Mouse (Mus musculus) hindbrain, postnatal 0 days (tissue): ENCODE results near the gene Degs1. TPM values are rescaled to one million over a fixed set of nuclear protein-coding genes. Genes with fewer than 3 reads are reported as not detected.
A peak's percentile ranks its signal among the peaks of the same experiment; 100 is the strongest.

Experiments used
- ATAC-seq: fragments of 200-750 bp; cut with Nextera tagmentation; 2 replicates; pipeline ENCODE4 v1.8.0; 2017; ENCODE audit warnings: mild to moderate bottlenecking, moderate TSS enrichment, moderate library complexity
- DNase-seq: peaks from one replicate; pipeline ENCODE4 v3.0.0-alpha.2; 2015; ENCODE audit warnings: low spot score
- H3K27ac ChIP-seq: fragments of 300-500 bp; sonication (generic); 2 replicates; pipeline ENCODE4 v1.5.1; 2014; ENCODE audit warnings: mild to moderate bottlenecking
- H3K27me3 ChIP-seq: fragments of 300-500 bp; sonication (generic); 2 replicates; pipeline ENCODE4 v1.6.1; 2014; ENCODE audit warnings: low read length, mixed read lengths; ENCODE audit not compliant: insufficient read depth
- H3K36me3 ChIP-seq: fragments of 300-500 bp; sonication (generic); 2 replicates; pipeline ENCODE4 v1.6.1; 2014; ENCODE audit warnings: low read length, mixed read lengths; ENCODE audit not compliant: insufficient read depth
- H3K4me1 ChIP-seq: fragments of 300-500 bp; sonication (generic); 2 replicates; pipeline ENCODE4 v1.6.1; 2014; ENCODE audit warnings: antibody characterized with exemption, low read length, mixed read lengths; ENCODE audit not compliant: insufficient read depth
- H3K4me2 ChIP-seq: fragments of 300-500 bp; sonication (generic); 2 replicates; pipeline ENCODE4 v1.6.1; 2014; ENCODE audit warnings: low read depth, mild to moderate bottlenecking, low read length, moderate library complexity, mixed read lengths
- H3K4me3 ChIP-seq: fragments of 300-500 bp; sonication (generic); 2 replicates; pipeline ENCODE4 v1.5.1; 2014; ENCODE audit warnings: low read length
- H3K9ac ChIP-seq: fragments of 300-500 bp; sonication (generic); replicated peaks from 2 replicates; pipeline ENCODE4 v1.6.1; 2014; ENCODE audit warnings: mild to moderate bottlenecking, low read length, moderate library complexity, mixed read lengths
- H3K9me3 ChIP-seq: fragments of 300-500 bp; sonication (generic); 2 replicates; pipeline ENCODE4 v1.6.1; 2016; ENCODE audit warnings: low read length, mixed read lengths
- CTCF ChIP-seq: IDR thresholded peaks from 2 replicates; pipeline ENCODE4 v1.5.1; 2016; ENCODE audit warnings: antibody characterized with exemption, control low read depth, low read depth
- WGBS: fragments of 180-500 bp; shearing (Covaris S2); extraction: QIAGEN DNeasy Blood & Tissue Kit; methylation state at CpG from one replicate; pipeline ENCODE4 v1.1.7; 2014; 5-methylcytosine and 5-hydroxymethylcytosine counted together
- polyA plus RNA-seq: library from polyadenylated mRNA; unstranded; fragments of >200 nt; fragmentation: Nextera tagmentation; extraction: Ambion mirVana; gene quantifications from 2 replicates; pipeline ENCODE4 v1.2.1, GENCODE M21; 2015
- total RNA-seq: library from RNA; depleted of rRNA; stranded (reverse); fragments of >200 nt; gene quantifications from 2 replicates; pipeline ENCODE4 v1.2.3, GENCODE M21; 2014; rRNA removed

The Degs1 gene
- total and polyA plus RNA-seq, 2 experiments from 2014 or later, result 101 to 135 TPM

- DNase-seq (peak; percentile 49), ATAC-seq (no peak)
- H3K36me3 ChIP-seq, result no peaks in the 10 kb centered on the region
- no peak overlapping the region for H3K9ac ChIP-seq
- no peak overlapping the region for H3K4me3 ChIP-seq
- no peak overlapping the region for H3K4me2 ChIP-seq
- H3K4me1 ChIP-seq, result no peaks in the 10 kb centered on the region
- no peak for TF ChIP-seq CTCF
- no peaks in the 10 kb centered on the region for H3K9me3 ChIP-seq
- WGBS, result 71% methylated on average over 1 of the region's 1 CpGs
- no peak overlapping the region for H3K27ac ChIP-seq
- H3K27me3 ChIP-seq, result no peaks in the 10 kb centered on the region
These were observed 45.2 kb downstream of the Degs1 start for GRCm38 (mm10) chr1:182237386-182237785.

- no peak for DNase-seq
- Histone ChIP-seq H3K4me2 (no peak overlapping the region), H3K4me1 (no peaks in the 10 kb centered on the region), H3K9ac (no peak overlapping the region), H3K9me3 (no peaks in the 10 kb centered on the region), H3K4me3 (no peak overlapping the region), H3K27ac (no peak overlapping the region), H3K36me3 (no peaks in the 10 kb centered on the region), H3K27me3 (no peaks in the 10 kb centered on the region)
- no peak for ATAC-seq
- TF ChIP-seq CTCF, result no peak
- WGBS, result 91% methylated on average over 4 of the region's 4 CpGs
These were observed 47.4 kb downstream of the Degs1 start for GRCm38 (mm10) chr1:182235174-182235573.

- Histone ChIP-seq H3K27me3 (no peaks in the 10 kb centered on the region), H3K9me3 (no peaks in the 10 kb centered on the region), H3K9ac (no peak overlapping the region), H3K4me3 (no peak overlapping the region), H3K4me2 (no peak overlapping the region), H3K4me1 (no peaks in the 10 kb centered on the region), H3K36me3 (no peaks in the 10 kb centered on the region), H3K27ac (no peak overlapping the region)
- 86% methylated on average over 4 of the region's 4 CpGs for WGBS
- no peak for ATAC-seq
- DNase-seq, result no peak
- no peak for TF ChIP-seq CTCF
These were observed 53.2 kb downstream of the Degs1 start for GRCm38 (mm10) chr1:182229381-182229780.

GRCm38 (mm10) chr1:182227141-182227963 lies 55.3 kb downstream of the Degs1 start:
- Histone ChIP-seq H3K4me3 (no peak overlapping the region), H3K27me3 (no peaks in the 10 kb centered on the region), H3K9me3 (no peaks in the 10 kb centered on the region), H3K4me2 (no peak overlapping the region), H3K9ac (no peak overlapping the region), H3K4me1 (no peaks in the 10 kb centered on the region), H3K27ac (no peak overlapping the region), H3K36me3 (no peaks in the 10 kb centered on the region)
- no peak for ATAC-seq
- DNase-seq, result peak; percentile 8
- WGBS, result 48% methylated on average over 12 of the region's 12 CpGs
- no peak for TF ChIP-seq CTCF

GRCm38 (mm10) chr1:182226261-182226660 lies 56.3 kb downstream of the Degs1 start:
- ATAC-seq, result no peak
- 90% methylated on average over 9 of the region's 9 CpGs for WGBS

More at GRCm38 (mm10) chr1:182226261-182226660, 56.3 kb downstream of the Degs1 start:
- no peak overlapping the region for H3K4me2 ChIP-seq
- no peak for DNase-seq
- no peak overlapping the region for H3K9ac ChIP-seq
- no peak overlapping the region for H3K27ac ChIP-seq
- no peaks in the 10 kb centered on the region for H3K36me3 ChIP-seq
- no peak for TF ChIP-seq CTCF
- H3K27me3 ChIP-seq, result no peaks in the 10 kb centered on the region
- no peak overlapping the region for H3K4me3 ChIP-seq
- no peaks in the 10 kb centered on the region for H3K9me3 ChIP-seq
- H3K4me1 ChIP-seq, result no peaks in the 10 kb centered on the region

Other genes starting within 250 kb of the Degs1 start
- gene Srp9, start 158.1 kb downstream of the Degs1 start, total RNA-seq, result 61.4 and 63.9 TPM in 2 replicates
- 168 and 179 TPM in 2 replicates for gene Srp9, start 158.1 kb downstream of the Degs1 start, polyA plus RNA-seq
- gene Vmn1r1, start 118.3 kb downstream of the Degs1 start, total RNA-seq, result not detected in 2 replicates
- gene Vmn1r1, start 118.3 kb downstream of the Degs1 start, polyA plus RNA-seq, result not detected in 2 replicates
- gene Fbxo28, start 58.8 kb upstream of the Degs1 start, total RNA-seq, result 26.0 and 35.0 TPM in 2 replicates
- gene Fbxo28, start 58.8 kb upstream of the Degs1 start, polyA plus RNA-seq, result 14.9 and 15.8 TPM in 2 replicates
- 20.8 and 36.3 TPM in 2 replicates for gene Trp53bp2, start 126.4 kb upstream of the Degs1 start, total RNA-seq
- 11.2 and 11.7 TPM in 2 replicates for gene Trp53bp2, start 126.4 kb upstream of the Degs1 start, polyA plus RNA-seq
- gene Capn2, start 234.8 kb upstream of the Degs1 start, total RNA-seq, result 79.7 and 87.2 TPM in 2 replicates
- 82.2 and 83.7 TPM in 2 replicates for gene Capn2, start 234.8 kb upstream of the Degs1 start, polyA plus RNA-seq